Mouse (Mus musculus) liver, embryonic 12.5 days (tissue): ENCODE results near the gene Galr2. TPM values are rescaled to one million over a fixed set of nuclear protein-coding genes. Genes with fewer than 3 reads are reported as not detected.
A peak's percentile ranks its signal among the peaks of the same experiment; 100 is the strongest.

Experiments
- ATAC-seq: fragments of 200-750 bp; cut with Nextera tagmentation; 2 replicates; pipeline ENCODE4 v1.8.0; 2017; ENCODE audit warnings: moderate number of reproducible peaks, mild to moderate bottlenecking, moderate library complexity
- H3K27ac ChIP-seq: fragments of 300-500 bp; sonication (generic); 2 replicates; pipeline ENCODE4 v1.5.1; 2016; ENCODE audit warnings: mild to moderate bottlenecking
- H3K27me3 ChIP-seq: fragments of 300-500 bp; sonication (generic); replicated peaks from 2 replicates; pipeline ENCODE4 v1.6.1; 2016; ENCODE audit warnings: mild to moderate bottlenecking, moderate library complexity
- H3K36me3 ChIP-seq: fragments of 300-500 bp; sonication (generic); 2 replicates; pipeline ENCODE4 v1.6.1; 2016; ENCODE audit warnings: mild to moderate bottlenecking, moderate library complexity
- H3K4me1 ChIP-seq: fragments of 300-500 bp; sonication (generic); 2 replicates; pipeline ENCODE4 v1.6.1; 2016
- H3K4me2 ChIP-seq: fragments of 300-500 bp; sonication (generic); 2 replicates; pipeline ENCODE4 v1.6.1; 2016; ENCODE audit warnings: mild to moderate bottlenecking, moderate library complexity
- H3K4me3 ChIP-seq: fragments of 300-500 bp; sonication (generic); 2 replicates; pipeline ENCODE4 v1.5.1; 2016; ENCODE audit warnings: mild to moderate bottlenecking, moderate library complexity
- H3K9ac ChIP-seq: fragments of 300-500 bp; sonication (generic); 2 replicates; pipeline ENCODE4 v1.6.1; 2016; ENCODE audit warnings: mild to moderate bottlenecking, moderate library complexity
- H3K9me3 ChIP-seq: fragments of 300-500 bp; sonication (generic); replicated peaks from 2 replicates; pipeline ENCODE4 v1.6.1; 2016; ENCODE audit warnings: mild to moderate bottlenecking, moderate library complexity
- WGBS: fragments of 180-500 bp; shearing (Covaris S2); methylation state at CpG from one replicate; pipeline ENCODE4 v1.1.7; 2016; ENCODE audit not compliant: insufficient replicate concordance; 5-methylcytosine and 5-hydroxymethylcytosine counted together
- polyA plus RNA-seq: library from polyadenylated mRNA; unstranded; fragments of >200 nt; fragmentation: Nextera tagmentation; extraction: Ambion mirVana; gene quantifications from 2 replicates; pipeline ENCODE4 v1.2.1, GENCODE M21; 2016

Galr2 gene
- polyA plus RNA-seq, 1 experiment from 2014 or later: not detected

GRCm38 (mm10) chr11:116312359-116312758 lies 31.6 kb downstream of the Galr2 start:
- Histone ChIP-seq H3K4me3 (no peak overlapping the region), H3K27ac (no peak overlapping the region), H3K9me3 (no peaks in the 10 kb centered on the region), H3K36me3 (no peaks in the 10 kb centered on the region), H3K9ac (no peak overlapping the region), H3K27me3 (peaks cover 9% of the 10 kb centered on the region), H3K4me1 (peaks cover 27% of the 10 kb centered on the region), H3K4me2 (no peak overlapping the region)
- ATAC-seq: no peak
- 61% methylated on average over 8 of the region's 8 CpGs for WGBS

GRCm38 (mm10) chr11:116318719-116319659 lies 38.2 kb downstream of the Galr2 start:
- Histone ChIP-seq H3K4me3 (peak overlapping the region; percentile 55), H3K27me3 (peaks cover 31% of the 10 kb centered on the region), H3K4me1 (peaks cover 7% of the 10 kb centered on the region), H3K27ac (no peak overlapping the region; the same call in 1 of the 2 replicates), H3K4me2 (peak overlapping the region; percentile 91), H3K36me3 (no peaks in the 10 kb centered on the region), H3K9ac (peak overlapping the region; percentile 72), H3K9me3 (no peaks in the 10 kb centered on the region)
- 5% methylated on average over 41 of the region's 41 CpGs for WGBS
- ATAC-seq: peak; percentile 78

- no peak for ATAC-seq
Measured at GRCm38 (mm10) chr11:116326963-116327603, 46.3 kb downstream of the Galr2 start.

GRCm38 (mm10) chr11:116329314-116330210 lies 48.8 kb downstream of the Galr2 start:
- Histone ChIP-seq H3K9ac (no peak overlapping the region), H3K9me3 (no peaks in the 10 kb centered on the region), H3K36me3 (no peaks in the 10 kb centered on the region), H3K27me3 (peaks cover 35% of the 10 kb centered on the region), H3K4me1 (peaks cover 21% of the 10 kb centered on the region), H3K4me2 (no peak overlapping the region), H3K4me3 (no peak overlapping the region), H3K27ac (no peak overlapping the region)
- ATAC-seq: no peak
- WGBS: 62% methylated on average over 18 of the region's 18 CpGs

More at GRCm38 (mm10) chr11:116326963-116327603, 46.3 kb downstream of the Galr2 start:
- H3K27me3 ChIP-seq: peaks cover 10% of the 10 kb centered on the region
- no peaks in the 10 kb centered on the region for H3K36me3 ChIP-seq
- no peak overlapping the region for H3K27ac ChIP-seq
- 62% methylated on average over 7 of the region's 7 CpGs for WGBS
- H3K4me3 ChIP-seq: no peak overlapping the region
- H3K9me3 ChIP-seq: no peaks in the 10 kb centered on the region
- peaks cover 6% of the 10 kb centered on the region for H3K4me1 ChIP-seq
- no peak overlapping the region for H3K4me2 ChIP-seq
- no peak overlapping the region for H3K9ac ChIP-seq

GRCm38 (mm10) chr11:116330211-116330518 lies 49.4 kb downstream of the Galr2 start:
- Histone ChIP-seq H3K27ac (no peak overlapping the region), H3K36me3 (no peaks in the 10 kb centered on the region), H3K27me3 (peaks cover 41% of the 10 kb centered on the region), H3K4me3 (no peak overlapping the region), H3K4me1 (peaks cover 26% of the 10 kb centered on the region), H3K4me2 (no peak overlapping the region), H3K9me3 (no peaks in the 10 kb centered on the region), H3K9ac (no peak overlapping the region)
- no peak for ATAC-seq
- WGBS: 61% methylated on average over 7 of the region's 7 CpGs

GRCm38 (mm10) chr11:116332232-116332982 lies 51.7 kb downstream of the Galr2 start:
- peaks cover 38% of the 10 kb centered on the region for H3K4me1 ChIP-seq
- 51% methylated on average over 19 of the region's 19 CpGs for WGBS
- peaks cover 64% of the 10 kb centered on the region for H3K27me3 ChIP-seq
- no peak overlapping the region for H3K9ac ChIP-seq
- H3K9me3 ChIP-seq: no peaks in the 10 kb centered on the region
- H3K4me2 ChIP-seq: peak overlapping the region; percentile 98
- H3K36me3 ChIP-seq: no peaks in the 10 kb centered on the region
- 0 out of 2 replicates have a peak overlapping the region, but pooled peaks have one; percentile 33 for H3K27ac ChIP-seq
- H3K4me3 ChIP-seq: no peak overlapping the region
- ATAC-seq: no peak; the same call in 1 of the 2 replicates

- Histone ChIP-seq H3K9ac (no peak overlapping the region), H3K4me3 (no peak overlapping the region), H3K4me2 (peak overlapping the region; percentile 98), H3K27me3 (peaks cover 69% of the 10 kb centered on the region), H3K4me1 (peaks cover 38% of the 10 kb centered on the region), H3K36me3 (no peaks in the 10 kb centered on the region), H3K9me3 (no peaks in the 10 kb centered on the region), H3K27ac (peak overlapping the region; percentile 65)
- no peak; the same call in 1 of the 2 replicates for ATAC-seq
- 58% methylated on average over 3 of the region's 3 CpGs for WGBS
Measured at GRCm38 (mm10) chr11:116332983-116333270, 52.2 kb downstream of the Galr2 start.

Other genes with a start within 250 kb of the Galr2 start
- 48.9 and 50.1 TPM in 2 replicates for gene Unc13d, start 203.0 kb upstream of the Galr2 start, polyA plus RNA-seq
- 76.4 and 77.8 TPM in 2 replicates for gene Wbp2, start 193.9 kb upstream of the Galr2 start, polyA plus RNA-seq
- 6.2 TPM in 2 replicates for gene Trim47, start 153.7 kb upstream of the Galr2 start, polyA plus RNA-seq
- 1.7 and 2.0 TPM in 2 replicates for gene Trim65, start 149.8 kb upstream of the Galr2 start, polyA plus RNA-seq
- 76.7 and 81.5 TPM in 2 replicates for gene Mrpl38, start 142.1 kb upstream of the Galr2 start, polyA plus RNA-seq
- 14.3 and 15.0 TPM in 2 replicates for gene Fbf1, start 112.8 kb upstream of the Galr2 start, polyA plus RNA-seq
- gene Ten1, start 82.1 kb upstream of the Galr2 start, polyA plus RNA-seq: 43.4 and 44.0 TPM in 2 replicates
- gene Acox1, start 81.9 kb upstream of the Galr2 start, polyA plus RNA-seq: 15.3 and 19.7 TPM in 2 replicates
- 0.30 and 0.31 TPM in 2 replicates for gene Evpl, start 42.9 kb upstream of the Galr2 start, polyA plus RNA-seq
- gene Srp68, start 6.7 kb upstream of the Galr2 start, polyA plus RNA-seq: 66.4 and 66.8 TPM in 2 replicates
- 29.7 and 31.8 TPM in 2 replicates for gene Exoc7, start 26.3 kb downstream of the Galr2 start, polyA plus RNA-seq
- gene Foxj1, start 54.5 kb downstream of the Galr2 start, polyA plus RNA-seq: 1.2 and 1.4 TPM in 2 replicates
- gene Rnf157, start 132.1 kb downstream of the Galr2 start, polyA plus RNA-seq: 2.9 and 4.3 TPM in 2 replicates
- 32.3 and 32.6 TPM in 2 replicates for gene Ubald2, start 153.2 kb downstream of the Galr2 start, polyA plus RNA-seq
- not detected in 2 replicates for gene Qrich2, start 185.3 kb downstream of the Galr2 start, polyA plus RNA-seq
- 69.9 and 77.1 TPM in 2 replicates for gene Prpsap1, start 213.3 kb downstream of the Galr2 start, polyA plus RNA-seq
- 26.9 and 28.0 TPM in 2 replicates for gene Sphk1, start 250.0 kb downstream of the Galr2 start, polyA plus RNA-seq